Comparison of ENCODE assay signal across 8 mouse cellular contexts in genomic region chr11:77093208-77093607, GRCm38 (mm10). TPM values are rescaled to one million over a fixed set of nuclear protein-coding genes. Genes with fewer than 3 reads are reported as not detected.
DNase-seq lines count a peak whose midpoint lies in the region; ATAC-seq and TF ChIP-seq lines count a peak whose summit lies in the region.

No protein-coding gene starts in this region.

- no peak overlapping the region for H3K4me3 ChIP-seq in spleen, adult 2 months (ENCODE audit: extremely low read depth, insufficient read depth, insufficient read length)
- H3K4me3 ChIP-seq in bone marrow macrophage, adult 2 months (ENCODE audit: insufficient read depth, low read length): 0 out of 2 replicates have a peak overlapping the region, but pooled peaks have one; percentile 15
- 0 out of 2 replicates have a peak overlapping the region, but pooled peaks have one; percentile 4 for H3K4me3 ChIP-seq in forebrain, postnatal 0 days (ENCODE audit: low read depth, low read length)
- peak overlapping the region; percentile 22 for H3K4me3 ChIP-seq in intestine, embryonic 14.5 days (ENCODE audit: low read depth, low read length)
- peak overlapping the region; percentile 23 for H3K4me3 ChIP-seq in lung, embryonic 14.5 days (ENCODE audit: low read depth, low read length)
- H3K4me3 ChIP-seq in olfactory bulb, adult 2 months (ENCODE audit: insufficient read depth, low read depth, low read length): peak overlapping the region; percentile 28

- H3K27me3 ChIP-seq in spleen, adult 2 months (ENCODE audit: control insufficient read depth, insufficient read depth, low read length): no peaks in the 10 kb centered on the region
- H3K27me3 ChIP-seq in forebrain, postnatal 0 days (ENCODE audit: insufficient read depth, low read length): no peaks in the 10 kb centered on the region
- H3K27me3 ChIP-seq in intestine, embryonic 14.5 days (replicated peaks; ENCODE audit: control insufficient read depth, insufficient read depth, low read length): no peaks in the 10 kb centered on the region
- no peaks in the 10 kb centered on the region for H3K27me3 ChIP-seq in lung, embryonic 14.5 days (ENCODE audit: insufficient read depth, low read length)

- H3K9me3 ChIP-seq in forebrain, postnatal 0 days (ENCODE audit: low read length): no peaks in the 10 kb centered on the region
- H3K9me3 ChIP-seq in intestine, embryonic 14.5 days (ENCODE audit: control insufficient read depth, low read length): no peaks in the 10 kb centered on the region
- no peaks in the 10 kb centered on the region for H3K9me3 ChIP-seq in lung, embryonic 14.5 days (ENCODE audit: low read depth, low read length)

- peak in 1 of 2 experiments; percentile 16 for DNase-seq in spleen, adult 2 months (ENCODE audit: low read depth in 1 of 2, low spot score in 2 of 2)
- no peak for DNase-seq in spleen, postnatal 36 days (ENCODE audit: low spot score in 2 of 2)
- peak; percentile 65 for DNase-seq in forebrain, postnatal 0 days
- DNase-seq in intestine, embryonic 14.5 days (ENCODE audit: low spot score): peak; percentile 73
- peak; percentile 83 for DNase-seq in lung, embryonic 14.5 days

- H3K27ac ChIP-seq in spleen, adult 2 months (ENCODE audit: insufficient read depth, low read length): no peak overlapping the region
- H3K27ac ChIP-seq in bone marrow macrophage, adult 2 months (ENCODE audit: insufficient read depth, low read depth, low read length): no peak overlapping the region
- H3K27ac ChIP-seq in forebrain, postnatal 0 days (ENCODE audit: low read depth, low read length): no peak overlapping the region
- no peak overlapping the region for H3K27ac ChIP-seq in intestine, embryonic 14.5 days (ENCODE audit: low read depth)
- H3K27ac ChIP-seq in lung, embryonic 14.5 days (ENCODE audit: low read depth): no peak overlapping the region
- H3K27ac ChIP-seq in olfactory bulb, adult 2 months (ENCODE audit: insufficient read depth, low read depth, low read length): no peak overlapping the region

- WGBS in spleen, adult 2 months: 2% methylated on average over 11 of the region's 11 CpGs
- 2% methylated on average over 11 of the region's 11 CpGs for WGBS in forebrain, postnatal 0 days
- WGBS in intestine, embryonic 14.5 days: 5% methylated on average over 11 of the region's 11 CpGs
- WGBS in lung, embryonic 14.5 days: 3% methylated on average over 11 of the region's 11 CpGs
- under 1% methylated on average over 11 of the region's 11 CpGs for WGBS in olfactory bulb, adult 2 months

- peak; percentile 36; the same call in 1 of the 2 replicates for ATAC-seq in forebrain, postnatal 0 days
- no peak for ATAC-seq in intestine, embryonic 14.5 days (replicated peaks; ENCODE audit: low FRiP score, low TSS enrichment, low read depth)
- no peak for ATAC-seq in lung, embryonic 14.5 days (ENCODE audit: insufficient read depth)
- no peak for ATAC-seq in activated CD4-positive, CD25-positive, alpha-beta regulatory T cell, adult 4 months

- H3K4me2 ChIP-seq in forebrain, postnatal 0 days (ENCODE audit: low read depth): peak overlapping the region; percentile 44
- peak overlapping the region; percentile 50 for H3K4me2 ChIP-seq in intestine, embryonic 14.5 days (ENCODE audit: low read length)
- H3K4me2 ChIP-seq in lung, embryonic 14.5 days: peak overlapping the region; percentile 59

- H3K36me3 ChIP-seq in spleen, adult 2 months (ENCODE audit: control insufficient read depth, insufficient read depth, low read length): no peaks in the 10 kb centered on the region
- no peaks in the 10 kb centered on the region for H3K36me3 ChIP-seq in forebrain, postnatal 0 days (ENCODE audit: insufficient read depth)
- no peaks in the 10 kb centered on the region for H3K36me3 ChIP-seq in intestine, embryonic 14.5 days (ENCODE audit: control insufficient read depth, insufficient read depth, low read length)
- no peaks in the 10 kb centered on the region for H3K36me3 ChIP-seq in lung, embryonic 14.5 days (ENCODE audit: insufficient read depth)

- TF ChIP-seq CTCF in spleen, adult 2 months (IDR thresholded peaks at IDR 0.05; ENCODE audit: extremely low read depth, insufficient read depth, insufficient read length, insufficient replicate concordance): peak; percentile 37; the same call in 1 of the 2 replicates
- TF ChIP-seq CTCF in bone marrow macrophage, adult 2 months (IDR thresholded peaks at IDR 0.05; ENCODE audit: low read depth, low read length): 0 out of 2 replicates have a peak, but pooled peaks have one; percentile 36
- TF ChIP-seq CTCF in forebrain, postnatal 0 days (IDR thresholded peaks at IDR 0.05; ENCODE audit: low read depth): peak; percentile 61
- peak; percentile 63 for TF ChIP-seq CTCF in lung, embryonic 14.5 days (IDR thresholded peaks at IDR 0.05; ENCODE audit: low read depth)
- TF ChIP-seq CTCF in olfactory bulb, adult 2 months (IDR thresholded peaks at IDR 0.05; ENCODE audit: insufficient read depth, low read depth, low read length): no peak

- H3K4me1 ChIP-seq in spleen, adult 2 months (ENCODE audit: control insufficient read depth, insufficient read depth, insufficient read length): no peaks in the 10 kb centered on the region
- H3K4me1 ChIP-seq in bone marrow macrophage, adult 2 months (ENCODE audit: control insufficient read depth, insufficient read depth, low read length): peaks cover 2% of the 10 kb centered on the region; the same call in 1 of the 2 replicates
- H3K4me1 ChIP-seq in forebrain, postnatal 0 days (ENCODE audit: insufficient read depth): no peaks in the 10 kb centered on the region
- H3K4me1 ChIP-seq in intestine, embryonic 14.5 days (replicated peaks; ENCODE audit: control insufficient read depth, insufficient read depth, low read length): peaks cover 10% of the 10 kb centered on the region
- peaks cover 7% of the 10 kb centered on the region; the same call in 1 of the 2 replicates for H3K4me1 ChIP-seq in lung, embryonic 14.5 days (ENCODE audit: insufficient read depth)
- no peaks in the 10 kb centered on the region for H3K4me1 ChIP-seq in olfactory bulb, adult 2 months (ENCODE audit: control insufficient read depth, insufficient read depth, low read length)

- TF ChIP-seq POLR2A in spleen, adult 2 months (IDR thresholded peaks at IDR 0.05; ENCODE audit: low read depth, low read length): no peak
- TF ChIP-seq POLR2A in bone marrow macrophage, adult 2 months (IDR thresholded peaks at IDR 0.05; ENCODE audit: borderline replicate concordance, low read depth, low read length): no peak
- no peak for TF ChIP-seq POLR2A in olfactory bulb, adult 2 months (IDR thresholded peaks at IDR 0.05; ENCODE audit: insufficient read depth, low read depth, low read length)

- no peak overlapping the region for H3K9ac ChIP-seq in forebrain, postnatal 0 days
- H3K9ac ChIP-seq in intestine, embryonic 14.5 days (ENCODE audit: low read length): no peak overlapping the region
- H3K9ac ChIP-seq in lung, embryonic 14.5 days: peak overlapping the region; percentile 46

RNA-seq across cellular contexts. Expression of gene Nsrp1, which starts 15.0 kb away (rescaled TPM):
- 0.65 and 0.77 TPM in 2 replicates for polyA plus RNA-seq in spleen, adult 2 months (2012; rRNA removed)
- polyA plus RNA-seq in bone marrow macrophage, adult 2 months (2012; ENCODE audit: insufficient read depth, insufficient read length, missing spikeins): 39.7 and 40.5 TPM in 2 replicates
- 4.2 and 5.7 TPM in 2 replicates for total RNA-seq in forebrain, postnatal 0 days (2014; rRNA removed)
- polyA plus RNA-seq in forebrain, postnatal 0 days (2015; fragmentation: Nextera tagmentation; extraction: Ambion mirVana): 46.4 and 49.9 TPM in 2 replicates
- 53.3 and 53.6 TPM in 2 replicates for polyA plus RNA-seq in intestine, embryonic 14.5 days (2014; fragmentation: Nextera tagmentation; extraction: Ambion mirVana)
- 58.2 and 65.8 TPM in 2 replicates for polyA plus RNA-seq in lung, embryonic 14.5 days (2014; fragmentation: Nextera tagmentation; extraction: Ambion mirVana)
- not detected in 2 replicates for polyA plus RNA-seq in olfactory bulb, adult 2 months (2012; ENCODE audit: insufficient read depth, insufficient read length, low replicate concordance, missing spikeins)
- 10 to 100 TPM; 51.8 to 75.8 TPM for polyA plus RNA-seq in activated CD4-positive, CD25-positive, alpha-beta regulatory T cell, adult 4 months (2017; shearing (Covaris generic))

Comparison
In these comparisons a context has a peak if more than half of its experiments do, and no peak if none do; other contexts are left out.
1. DNase-seq: peak in forebrain, postnatal 0 days (single experiment), intestine, embryonic 14.5 days (single experiment) and lung, embryonic 14.5 days (single experiment); none in spleen, postnatal 36 days (0 of 2).
2. Peak in every context shown above with its lines, with median percentiles within 50 percentile points of each other: H3K4me2 ChIP-seq.